In the genomic region with DNA sequence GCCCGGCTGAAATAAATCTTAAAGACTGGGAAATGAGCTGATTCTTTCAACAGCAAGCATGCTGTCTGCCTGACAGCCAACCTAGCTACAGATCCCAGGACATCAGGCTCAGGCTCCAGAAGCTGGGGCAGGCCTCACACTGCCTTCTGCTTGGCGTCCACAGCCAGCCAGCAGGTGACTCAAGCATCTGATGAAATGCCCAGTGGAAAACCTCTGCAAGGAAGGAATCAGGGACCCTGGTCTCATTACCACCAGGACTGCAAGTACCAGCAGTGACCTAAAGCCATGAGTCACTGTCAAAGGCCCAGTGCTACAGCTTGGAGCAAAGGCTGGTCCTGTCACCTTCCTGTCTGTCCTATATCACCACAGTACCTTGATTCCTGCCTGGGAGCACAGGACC, we compare ENCODE assay signal across 22 mouse cellular contexts. TPM values are rescaled to one million over a fixed set of nuclear protein-coding genes. Genes with fewer than 3 reads are reported as not detected.
DNase-seq lines count a peak whose midpoint lies in the region; ATAC-seq and TF ChIP-seq lines count a peak whose summit lies in the region.
"Had no signal": no experiment of that assay in that cellular context is flagged by ENCODE, and none has a peak within 500 bp of the region (broad histone marks: within the 10 kb centered on the region; RNA-seq: fewer than 3 reads in every experiment).

No protein-coding gene starts in this region.

- peaks cover 11% of the 10 kb centered on the region for H3K79me2 ChIP-seq in heart, adult 2 months (replicated peaks; ENCODE audit: control insufficient read depth, insufficient read depth, low read length)

- TF ChIP-seq CTCF in heart, adult 2 months (IDR thresholded peaks at IDR 0.05) = no peak

- H3K4me1 ChIP-seq in forebrain, embryonic 10.5 days = peaks cover 17% of the 10 kb centered on the region
- peaks cover 27% of the 10 kb centered on the region for H3K4me1 ChIP-seq in forebrain, embryonic 15.5 days
- H3K4me1 ChIP-seq in heart, embryonic 13.5 days = peaks cover 19% of the 10 kb centered on the region
- H3K4me1 ChIP-seq in heart, adult 2 months (ENCODE audit: control insufficient read depth, insufficient read depth, low read length) = peaks cover 6% of the 10 kb centered on the region

- no peak for ATAC-seq in forebrain, embryonic 15.5 days (replicated peaks)
- ATAC-seq in heart, embryonic 13.5 days (ENCODE audit: extremely low read depth, insufficient number of reproducible peaks, low FRiP score, low TSS enrichment) = no peak
- ATAC-seq: forebrain, embryonic 14.5 days; intestine, embryonic 16.5 days had no signal

- H3K9ac ChIP-seq in forebrain, embryonic 15.5 days (replicated peaks) = no peak overlapping the region
- H3K9ac ChIP-seq in heart, embryonic 13.5 days = 0 out of 2 replicates have a peak overlapping the region, but pooled peaks have one; percentile 2
- H3K9ac ChIP-seq in heart, adult 2 months (ENCODE audit: low read depth, low read length) = no peak overlapping the region
- H3K9ac ChIP-seq: embryonic facial prominence, embryonic 12.5 days; hindbrain, embryonic 14.5 days; kidney, embryonic 15.5 days had no signal

- 88% methylated on average over 2 of the region's 2 CpGs for WGBS in forebrain, embryonic 10.5 days
- WGBS in forebrain, embryonic 15.5 days = 94% methylated on average over 2 of the region's 2 CpGs
- 86% methylated on average over 2 of the region's 2 CpGs for WGBS in heart, embryonic 13.5 days
- 88% methylated on average over 2 of the region's 2 CpGs for WGBS in heart, adult 2 months

- no peaks in the 10 kb centered on the region for H3K9me3 ChIP-seq in forebrain, embryonic 10.5 days
- no peaks in the 10 kb centered on the region for H3K9me3 ChIP-seq in forebrain, embryonic 15.5 days
- no peaks in the 10 kb centered on the region for H3K9me3 ChIP-seq in heart, embryonic 13.5 days
- H3K9me3 ChIP-seq: embryonic facial prominence, embryonic 12.5 days; G1E; kidney, embryonic 15.5 days had no signal

- TF ChIP-seq POLR2A in heart, adult 2 months (IDR thresholded peaks at IDR 0.05; ENCODE audit: insufficient read depth, low read depth, low read length) = no peak

- H3K4me2 ChIP-seq in forebrain, embryonic 15.5 days (replicated peaks) = no peak overlapping the region
- no peak overlapping the region for H3K4me2 ChIP-seq in heart, embryonic 13.5 days
- H3K4me2 ChIP-seq: embryonic facial prominence, embryonic 12.5 days; kidney, embryonic 15.5 days had no signal

- H3K36me3 ChIP-seq in forebrain, embryonic 10.5 days (replicated peaks) = peaks cover 61% of the 10 kb centered on the region
- H3K36me3 ChIP-seq in forebrain, embryonic 15.5 days = peaks cover 11% of the 10 kb centered on the region
- H3K36me3 ChIP-seq in heart, embryonic 13.5 days = peaks cover 36% of the 10 kb centered on the region
- H3K36me3 ChIP-seq in heart, adult 2 months (ENCODE audit: control insufficient read depth, insufficient read depth, low read length) = peaks cover 5% of the 10 kb centered on the region; the same call in 1 of the 2 replicates

- intact Hi-C loops in heart, adult 2 months (cut with DNase I) = no loop called here

- TF ChIP-seq EP300 in heart, adult 2 months (IDR thresholded peaks at IDR 0.05; ENCODE audit: insufficient read depth, low read depth, low read length) = no peak

- peak; percentile 76 to 78 for DNase-seq in adrenal gland, adult (ENCODE audit: inconsistent age in 2 of 2, low spot score in 1 of 2)
- no peak for DNase-seq in adrenal gland, postnatal 4 days (ENCODE audit: low spot score in 2 of 2)
- DNase-seq in forebrain, embryonic 10.5 days (ENCODE audit: extremely low spot score, low spot score) = no peak
- DNase-seq in heart, adult 2 months = no peak
- DNase-seq in 3T3-L1 (ENCODE audit: low read depth, low spot score) = peak; percentile 32
- DNase-seq in B cell, adult 2 months = no peak
- DNase-seq: adrenal gland, postnatal 25 days; cerebellum, adult 11 months; cerebellum, adult 8-10 months; cerebellum, postnatal 25 days; gastrocnemius, postnatal 10 days; heart, postnatal 10 days; kidney, adult 2 months had no signal

- no peak overlapping the region for H3K27ac ChIP-seq in forebrain, embryonic 10.5 days
- no peak overlapping the region for H3K27ac ChIP-seq in forebrain, embryonic 15.5 days (replicated peaks)
- H3K27ac ChIP-seq in heart, embryonic 13.5 days (replicated peaks) = no peak overlapping the region
- H3K27ac ChIP-seq in heart, adult 2 months = no peak overlapping the region
- H3K27ac ChIP-seq: embryonic facial prominence, embryonic 12.5 days; hindbrain, embryonic 14.5 days; kidney, embryonic 15.5 days had no signal

- no peaks in the 10 kb centered on the region for H3K27me3 ChIP-seq in forebrain, embryonic 10.5 days (ENCODE audit: poor library complexity, severe bottlenecking)
- H3K27me3 ChIP-seq in forebrain, embryonic 15.5 days = no peaks in the 10 kb centered on the region
- H3K27me3 ChIP-seq in heart, embryonic 13.5 days (replicated peaks) = no peaks in the 10 kb centered on the region
- H3K27me3 ChIP-seq in heart, adult 2 months (ENCODE audit: control insufficient read depth, insufficient read depth, low read length) = no peaks in the 10 kb centered on the region
- H3K27me3 ChIP-seq: embryonic facial prominence, embryonic 12.5 days; kidney, embryonic 15.5 days had no signal

- peak overlapping the region; percentile 12 for H3K4me3 ChIP-seq in forebrain, embryonic 10.5 days
- H3K4me3 ChIP-seq in forebrain, embryonic 15.5 days = no peak overlapping the region
- H3K4me3 ChIP-seq in heart, embryonic 13.5 days = no peak overlapping the region
- no peak overlapping the region for H3K4me3 ChIP-seq in heart, adult 2 months
- H3K4me3 ChIP-seq: embryonic facial prominence, embryonic 12.5 days; kidney, embryonic 15.5 days had no signal

RNA-seq across cellular contexts. Expression of a gene that starts 3.1 kb away (rescaled TPM):
- 100 to 1,000 TPM; 113 to 123 TPM for total RNA-seq in adrenal gland, postnatal 4 days (2021)
- polyA plus RNA-seq in forebrain, embryonic 10.5 days (2016; fragmentation: Nextera tagmentation; extraction: Ambion mirVana) = 118 and 120 TPM in 2 replicates
- polyA plus RNA-seq in forebrain, embryonic 15.5 days (2015; fragmentation: Nextera tagmentation; extraction: Ambion mirVana) = 104 and 107 TPM in 2 replicates
- polyA plus RNA-seq in heart, embryonic 13.5 days (2015; fragmentation: Nextera tagmentation; extraction: Ambion mirVana) = 60.1 and 62.3 TPM in 2 replicates
- 10 to 100 TPM; 52.5 to 59.9 TPM for total RNA-seq in heart, adult 2 months (2021)
- polyA plus RNA-seq in heart, adult 2 months (2012; rRNA removed) = 64.3 and 72.4 TPM in 2 replicates

RNA-seq across cellular contexts. Expression of a gene that starts 15.0 kb away (rescaled TPM):
- total RNA-seq in adrenal gland, postnatal 4 days (2021) = 1,000 to 10,000 TPM; 1,647 to 1,689 TPM
- polyA plus RNA-seq in forebrain, embryonic 10.5 days (2016; fragmentation: Nextera tagmentation; extraction: Ambion mirVana) = 939 and 976 TPM in 2 replicates
- 514 and 544 TPM in 2 replicates for polyA plus RNA-seq in forebrain, embryonic 15.5 days (2015; fragmentation: Nextera tagmentation; extraction: Ambion mirVana)
- 599 and 651 TPM in 2 replicates for polyA plus RNA-seq in heart, embryonic 13.5 days (2015; fragmentation: Nextera tagmentation; extraction: Ambion mirVana)
- total RNA-seq in heart, adult 2 months (2021) = 100 to 1,000 TPM; 496 to 556 TPM
- 312 and 411 TPM in 2 replicates for polyA plus RNA-seq in heart, adult 2 months (2012; rRNA removed)

RNA-seq across cellular contexts. Expression of a gene that starts 23.6 kb away (rescaled TPM):
- total RNA-seq in adrenal gland, postnatal 4 days (2021) = 10 to 100 TPM; 84.1 to 85.6 TPM
- 238 and 253 TPM in 2 replicates for polyA plus RNA-seq in forebrain, embryonic 10.5 days (2016; fragmentation: Nextera tagmentation; extraction: Ambion mirVana)
- 149 and 158 TPM in 2 replicates for polyA plus RNA-seq in forebrain, embryonic 15.5 days (2015; fragmentation: Nextera tagmentation; extraction: Ambion mirVana)
- 114 and 131 TPM in 2 replicates for polyA plus RNA-seq in heart, embryonic 13.5 days (2015; fragmentation: Nextera tagmentation; extraction: Ambion mirVana)
- 10 to 100 TPM; 60.0 to 63.5 TPM for total RNA-seq in heart, adult 2 months (2021)
- 63.0 and 72.8 TPM in 2 replicates for polyA plus RNA-seq in heart, adult 2 months (2012; rRNA removed)

RNA-seq across cellular contexts. Expression of a gene that starts 33.4 kb away (rescaled TPM):
- 1 to 10 TPM in 1 of 2 experiments, under 1 TPM in 1; 0.62 to 1.6 TPM for total RNA-seq in adrenal gland, postnatal 4 days (2021)
- 13.4 and 13.7 TPM in 2 replicates for polyA plus RNA-seq in forebrain, embryonic 10.5 days (2016; fragmentation: Nextera tagmentation; extraction: Ambion mirVana)
- 15.4 and 16.7 TPM in 2 replicates for polyA plus RNA-seq in forebrain, embryonic 15.5 days (2015; fragmentation: Nextera tagmentation; extraction: Ambion mirVana)
- polyA plus RNA-seq in heart, embryonic 13.5 days (2015; fragmentation: Nextera tagmentation; extraction: Ambion mirVana) = 0.05 and 0.19 TPM in 2 replicates
- total RNA-seq in heart, adult 2 months (2021) = not detected
- not detected in 2 replicates for polyA plus RNA-seq in heart, adult 2 months (2012; rRNA removed)
- total RNA-seq: adrenal gland, postnatal 25 days; gastrocnemius, postnatal 10 days; heart, postnatal 10 days; hematopoietic stem cell, adult 5-6 weeks had no signal
- polyA plus RNA-seq: kidney, adult 2 months had no signal

RNA-seq across cellular contexts. Expression of a gene that starts 36.9 kb away (rescaled TPM):
- 10 to 100 TPM; 39.3 to 47.2 TPM for total RNA-seq in adrenal gland, postnatal 4 days (2021)
- 75.5 and 84.4 TPM in 2 replicates for polyA plus RNA-seq in forebrain, embryonic 10.5 days (2016; fragmentation: Nextera tagmentation; extraction: Ambion mirVana)
- 42.8 and 47.8 TPM in 2 replicates for polyA plus RNA-seq in forebrain, embryonic 15.5 days (2015; fragmentation: Nextera tagmentation; extraction: Ambion mirVana)
- polyA plus RNA-seq in heart, embryonic 13.5 days (2015; fragmentation: Nextera tagmentation; extraction: Ambion mirVana) = 43.5 and 49.3 TPM in 2 replicates
- total RNA-seq in heart, adult 2 months (2021) = 10 to 100 TPM; 10.4 to 14.3 TPM
- 15.9 and 16.3 TPM in 2 replicates for polyA plus RNA-seq in heart, adult 2 months (2012; rRNA removed)

Comparison
In these comparisons a context has a peak if more than half of its experiments do, and no peak if none do; other contexts are left out.
1. DNase-seq: peak in adrenal gland, adult (2 of 2) and 3T3-L1 (single experiment); none in adrenal gland, postnatal 4 days (0 of 2), forebrain, embryonic 10.5 days (single experiment), heart, adult 2 months (0 of 2) and B cell, adult 2 months (0 of 2).